Mouse (Mus musculus) bone marrow macrophage, adult 2 months (primary cell): ENCODE data around the gene Gadd45b. TPM values are rescaled to one million over a fixed set of nuclear protein-coding genes. Genes with fewer than 3 reads are reported as not detected.
A peak's percentile ranks its signal among the peaks of the same experiment; 100 is the strongest.

Experiments
- H3K27ac ChIP-seq: 2 replicates; pipeline ENCODE4 v1.5.1; 2012; ENCODE audit warnings: low read depth, low read length; ENCODE audit not compliant: insufficient read depth
- H3K4me1 ChIP-seq: 2 replicates; pipeline ENCODE4 v1.6.1; 2012; ENCODE audit warnings: low read length; ENCODE audit not compliant: control insufficient read depth, insufficient read depth
- H3K4me3 ChIP-seq: 2 replicates; pipeline ENCODE4 v1.5.1; 2012; ENCODE audit warnings: mild to moderate bottlenecking, low read length, moderate library complexity; ENCODE audit not compliant: insufficient read depth
- CTCF ChIP-seq: IDR thresholded peaks from 2 replicates; pipeline ENCODE4 v1.5.1; 2012; ENCODE audit warnings: low read depth, mild to moderate bottlenecking, low read length, moderate library complexity
- POLR2A ChIP-seq: IDR thresholded peaks from 2 replicates; pipeline ENCODE4 v1.6.1; 2012; ENCODE audit warnings: mild to moderate bottlenecking, low read depth, low read length, borderline replicate concordance
- polyA plus RNA-seq: library from polyadenylated mRNA; stranded (reverse); fragments of >200 nt; gene quantifications from 2 replicates; pipeline ENCODE4 v1.2.4, GENCODE M21; 2012; ENCODE audit not compliant: missing spikeins, insufficient read depth, insufficient read length

Gadd45b gene
- polyA plus RNA-seq, 1 experiment = 15.8 TPM

DNA sequence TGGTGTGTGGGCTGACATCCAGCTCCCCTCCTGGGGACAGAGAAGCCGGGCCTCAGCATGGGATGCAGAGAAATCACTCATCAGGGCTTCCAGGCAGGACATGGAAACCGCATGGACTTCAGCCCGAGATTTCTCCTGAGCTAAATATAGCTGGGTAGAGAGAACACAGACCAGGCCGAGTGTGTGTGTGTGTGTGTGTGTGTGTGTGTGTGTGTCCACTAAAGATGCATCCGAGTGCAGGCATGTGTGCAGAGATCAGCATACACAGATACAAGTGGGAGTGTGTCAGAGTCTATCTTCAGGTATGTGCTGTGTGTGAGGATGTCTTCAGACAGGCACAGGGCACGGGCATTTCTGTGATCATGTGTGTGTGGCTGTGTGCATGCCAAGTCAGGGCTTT is 25.0 kb downstream of the Gadd45b start:
- Histone ChIP-seq H3K27ac (no peak overlapping the region), H3K4me1 (peaks cover under 1% of the 10 kb centered on the region; the same call in 1 of the 2 replicates), H3K4me3 (no peak overlapping the region)
- TF ChIP-seq CTCF (no peak), POLR2A (no peak)

DNA sequence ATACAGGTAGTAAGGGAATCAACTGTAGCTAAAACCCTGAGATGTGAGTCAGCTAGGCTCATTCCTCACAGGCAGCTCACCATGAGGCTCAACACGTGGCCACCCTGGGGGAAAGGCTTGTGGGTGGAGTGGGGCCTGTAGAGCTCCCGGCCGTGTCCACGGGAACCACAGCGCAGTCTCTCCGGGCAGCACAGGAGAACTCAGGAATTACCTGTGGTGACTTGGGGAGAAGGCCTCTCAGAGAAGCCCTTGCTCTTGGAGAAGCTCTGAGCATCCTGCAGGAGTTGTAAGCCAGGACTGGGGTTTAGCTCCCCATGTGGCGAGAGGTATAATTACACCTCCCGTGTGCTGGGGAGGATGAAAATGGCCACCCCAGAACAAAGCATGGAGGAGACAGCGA is 25.7 kb downstream of the Gadd45b start:
- peak; percentile 45 for TF ChIP-seq CTCF
- no peak for TF ChIP-seq POLR2A
- no peaks in the 10 kb centered on the region for H3K4me1 ChIP-seq
- no peak overlapping the region for H3K4me3 ChIP-seq
- no peak overlapping the region for H3K27ac ChIP-seq

DNA sequence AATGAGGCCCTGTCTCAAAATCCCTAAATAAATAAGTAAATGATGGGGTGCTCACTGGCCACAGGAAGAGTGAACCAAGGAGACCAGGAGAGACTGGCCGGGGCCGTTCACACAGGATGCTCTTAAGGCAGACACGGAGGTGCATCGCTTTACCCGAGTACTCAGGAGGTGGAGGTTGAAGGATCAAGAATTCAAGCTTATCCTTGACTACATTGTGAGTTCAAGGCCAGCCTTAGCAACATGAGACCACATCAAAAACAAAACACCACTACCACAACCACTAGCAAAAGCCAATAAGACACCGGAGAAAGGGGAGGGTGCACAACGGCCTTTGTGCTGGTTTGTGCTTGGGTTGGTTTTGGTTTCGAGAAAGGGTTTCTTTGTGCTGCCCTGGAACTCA is 26.5 kb downstream of the Gadd45b start:
- Histone ChIP-seq H3K4me1 (peaks cover 3% of the 10 kb centered on the region; the same call in 1 of the 2 replicates), H3K27ac (no peak overlapping the region), H3K4me3 (no peak overlapping the region)
- TF ChIP-seq POLR2A (no peak), CTCF (no peak)

DNA sequence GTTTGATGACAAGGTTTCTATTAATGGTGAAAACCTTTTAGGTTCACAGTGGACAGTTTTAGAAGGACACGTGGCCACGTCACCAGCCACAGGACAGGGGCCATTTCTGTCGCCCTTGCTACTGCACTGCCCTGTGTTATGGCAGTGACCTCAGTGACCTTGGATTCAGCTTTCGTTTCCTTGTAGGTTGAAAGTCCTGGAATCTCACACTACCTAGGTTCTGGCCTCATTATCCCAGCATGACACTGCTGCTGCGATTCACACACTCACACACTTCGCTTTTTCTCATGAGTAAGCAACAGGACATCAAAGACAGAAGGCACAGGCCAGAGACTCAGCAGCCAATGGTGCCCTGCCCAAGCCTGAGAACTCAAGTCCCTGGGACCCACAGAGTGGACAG is 27.0 kb downstream of the Gadd45b start:
- peaks cover 6% of the 10 kb centered on the region for H3K4me1 ChIP-seq
- H3K27ac ChIP-seq = no peak overlapping the region
- no peak overlapping the region for H3K4me3 ChIP-seq
- TF ChIP-seq CTCF = no peak
- no peak for TF ChIP-seq POLR2A

DNA sequence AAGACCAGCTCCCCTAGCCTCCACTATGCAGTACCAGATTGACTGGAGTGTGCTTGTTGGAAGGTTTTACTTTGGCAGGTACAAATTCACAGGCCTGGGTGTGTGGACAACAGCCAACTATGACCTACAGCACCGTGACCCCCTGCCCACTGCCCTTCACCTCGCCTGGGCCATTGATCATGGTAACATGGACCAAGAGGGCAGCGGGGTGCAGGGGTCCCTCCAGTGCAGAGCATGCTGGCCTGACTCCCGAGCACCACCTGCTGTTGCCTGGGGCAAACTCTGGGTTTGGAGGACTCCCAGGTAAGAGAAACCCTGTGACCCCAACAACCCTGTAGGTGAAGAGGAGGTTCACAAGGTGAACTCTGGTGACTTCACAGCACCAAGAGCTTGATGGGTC is 27.9 kb downstream of the Gadd45b start:
- no peak for TF ChIP-seq CTCF
- no peak for TF ChIP-seq POLR2A
- H3K27ac ChIP-seq = no peak overlapping the region
- H3K4me3 ChIP-seq = no peak overlapping the region
- H3K4me1 ChIP-seq = peaks cover 15% of the 10 kb centered on the region

DNA sequence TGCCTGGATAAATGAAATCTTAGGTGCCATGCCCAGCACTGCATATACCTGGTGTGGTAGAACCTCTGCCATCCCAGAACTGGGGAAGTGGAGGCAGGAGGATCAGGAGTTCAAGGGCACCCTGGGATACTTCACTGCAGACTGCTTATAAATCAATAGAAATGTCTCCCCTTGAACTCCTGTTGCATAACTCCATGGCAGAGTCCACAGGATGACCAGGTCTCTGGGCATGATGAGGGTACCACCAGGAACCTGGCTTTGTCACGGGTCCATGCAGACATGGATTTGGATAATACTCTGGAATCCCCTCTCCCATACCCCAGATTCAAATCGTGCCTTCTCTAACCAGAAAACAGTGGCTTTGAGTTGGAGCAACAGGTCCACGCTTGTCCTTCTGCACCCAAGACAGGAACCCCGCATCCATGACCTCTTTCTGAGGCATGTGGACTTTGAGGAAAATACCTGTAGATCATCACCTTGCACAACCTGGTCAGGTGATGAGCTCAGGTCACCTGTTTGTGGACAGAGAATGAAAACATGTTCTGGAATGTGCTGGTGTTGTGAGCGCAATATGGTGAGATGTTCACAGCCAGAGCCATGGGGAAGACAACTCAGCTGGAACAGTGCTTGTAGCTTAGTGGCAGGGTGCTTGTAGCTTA is 29.2 kb downstream of the Gadd45b start:
- peaks cover 26% of the 10 kb centered on the region for H3K4me1 ChIP-seq
- no peak overlapping the region for H3K4me3 ChIP-seq
- H3K27ac ChIP-seq = no peak overlapping the region
- TF ChIP-seq CTCF = no peak

GRCm38 (mm10) chr10:80960551-80961508 is 31.0 kb downstream of the Gadd45b start:
- Histone ChIP-seq H3K27ac (no peak overlapping the region), H3K4me1 (peaks cover 36% of the 10 kb centered on the region), H3K4me3 (no peak overlapping the region)
- TF ChIP-seq POLR2A (no peak), CTCF (peak; percentile 74)

GRCm38 (mm10) chr10:80962051-80962472 is 32.2 kb downstream of the Gadd45b start:
- no peak for TF ChIP-seq POLR2A
- TF ChIP-seq CTCF = no peak
- peak overlapping the region; percentile 99 for H3K27ac ChIP-seq
- no peak overlapping the region for H3K4me3 ChIP-seq
- H3K4me1 ChIP-seq = peaks cover 48% of the 10 kb centered on the region

DNA sequence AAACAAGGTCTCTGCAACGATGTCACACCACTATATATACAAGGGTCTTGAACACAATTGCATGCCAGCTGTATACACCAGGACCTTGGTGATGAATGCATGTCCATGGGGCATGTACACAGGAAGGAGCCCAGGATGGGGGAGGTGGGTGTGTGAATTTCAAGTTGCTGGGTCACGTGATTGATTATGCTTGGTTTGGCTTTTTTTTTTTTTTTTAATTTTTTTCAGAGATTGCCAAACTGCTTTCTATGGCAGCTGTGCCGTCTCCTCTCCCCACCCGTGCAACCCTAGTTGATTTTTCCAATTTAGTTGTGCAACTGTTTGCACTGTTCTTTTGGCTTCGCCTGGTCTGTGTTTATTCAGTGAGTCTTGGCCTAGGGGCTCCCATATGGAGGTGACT is 32.7 kb downstream of the Gadd45b start:
- TF ChIP-seq CTCF (no peak), POLR2A (no peak)
- H3K27ac ChIP-seq = peak overlapping the region; percentile 99
- H3K4me3 ChIP-seq = no peak overlapping the region
- H3K4me1 ChIP-seq = peaks cover 51% of the 10 kb centered on the region
